Mouse (Mus musculus) ES-Bruce4 (cell line): ENCODE data around the gene Olfr681.

Experiments used
- CTCF ChIP-seq: IDR thresholded peaks from one replicate; pipeline ENCODE4 v1.8.1; 2011; ENCODE audit warnings: low read depth, low read length
- EP300 ChIP-seq: IDR thresholded peaks from 2 replicates; pipeline ENCODE4 v1.6.1; 2011; ENCODE audit warnings: low read depth, low read length; ENCODE audit not compliant: insufficient read depth
- POLR2A ChIP-seq: IDR thresholded peaks from one replicate; pipeline ENCODE4 v1.8.1; 2011; ENCODE audit warnings: low read length; ENCODE audit not compliant: insufficient read depth

GRCm38 (mm10) chr7:105080905-105081304 is 35.7 kb upstream of the Olfr681 start, which contains the start of gene Olfr679:
- no peak for TF ChIP-seq POLR2A
- no peak for TF ChIP-seq EP300
- TF ChIP-seq CTCF = no peak
